Mouse (Mus musculus) gastrocnemius, postnatal 36 days (tissue): ENCODE data around the gene Pdlim4. TPM values are rescaled to one million over a fixed set of nuclear protein-coding genes. Genes with fewer than 3 reads are reported as not detected.
"Not testable (repeated sequence)": the region's sequence is repeated elsewhere in the genome, so short reads cannot be mapped to it uniquely, and the experiment has no call there.

Experiments used
- DNase-seq, 2 experiments: peaks; one replicate each; pipeline ENCODE4 v3.0.0; 2022
- intact Hi-C: fragments of 180-260 bp; cut with DNase I; formaldehyde crosslinking; loops from one replicate; pipeline ENCODE4 v1.15.1; 2025
- total RNA-seq, 2 experiments: library from RNA; stranded (reverse); gene quantifications; 2 replicates each; pipeline ENCODE4 v1.2.3; 2021

The Pdlim4 gene
- total RNA-seq, 2 experiments from 2014 or later = 6.5 TPM

DNA sequence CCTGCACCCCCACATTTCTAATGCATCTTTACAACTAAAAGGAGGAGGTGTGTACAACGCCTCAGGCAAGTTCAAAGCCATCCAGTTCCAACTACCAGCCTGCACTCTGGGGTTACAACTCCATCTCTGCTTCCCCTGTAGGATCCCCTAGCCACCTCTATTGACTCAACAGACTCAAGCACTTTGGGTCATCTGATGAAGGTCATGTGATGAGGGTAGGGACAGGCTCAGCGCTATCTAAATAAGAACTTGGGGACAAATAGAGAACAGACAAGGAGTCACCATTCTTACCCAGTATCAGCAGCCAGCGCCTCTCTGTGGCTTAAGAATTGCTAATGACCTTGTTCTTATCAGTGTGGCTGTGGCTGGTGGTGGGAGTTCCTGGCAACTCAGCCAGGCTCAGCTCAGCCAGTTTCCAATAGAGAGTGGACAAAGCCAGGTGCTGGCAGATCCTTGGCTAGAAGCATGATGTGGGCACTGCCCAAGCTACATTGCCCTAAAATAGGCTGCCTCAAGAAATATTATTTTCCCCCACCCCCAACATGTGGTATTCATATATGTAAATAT is 4.3 kb downstream of the Pdlim4 start:
- no peak for DNase-seq
- intact Hi-C loops = no loop called here

DNA sequence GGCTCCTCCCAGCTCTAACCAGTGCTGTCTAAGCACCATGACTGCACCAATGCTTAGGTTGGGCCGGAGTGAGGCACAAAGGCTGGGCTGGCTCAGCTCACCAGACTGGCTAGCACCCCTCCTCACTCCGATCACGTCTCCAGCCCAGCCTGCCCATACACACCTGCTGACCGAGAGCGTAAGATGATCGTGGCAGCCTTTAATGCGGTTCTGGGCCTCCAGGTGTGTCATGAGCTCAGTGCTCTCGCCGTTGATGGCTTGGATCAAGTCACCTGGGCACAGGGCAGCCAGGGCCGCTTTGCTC is 5.4 kb downstream of the Pdlim4 start:
- intact Hi-C loops = no loop called here
- no peak for DNase-seq

DNA sequence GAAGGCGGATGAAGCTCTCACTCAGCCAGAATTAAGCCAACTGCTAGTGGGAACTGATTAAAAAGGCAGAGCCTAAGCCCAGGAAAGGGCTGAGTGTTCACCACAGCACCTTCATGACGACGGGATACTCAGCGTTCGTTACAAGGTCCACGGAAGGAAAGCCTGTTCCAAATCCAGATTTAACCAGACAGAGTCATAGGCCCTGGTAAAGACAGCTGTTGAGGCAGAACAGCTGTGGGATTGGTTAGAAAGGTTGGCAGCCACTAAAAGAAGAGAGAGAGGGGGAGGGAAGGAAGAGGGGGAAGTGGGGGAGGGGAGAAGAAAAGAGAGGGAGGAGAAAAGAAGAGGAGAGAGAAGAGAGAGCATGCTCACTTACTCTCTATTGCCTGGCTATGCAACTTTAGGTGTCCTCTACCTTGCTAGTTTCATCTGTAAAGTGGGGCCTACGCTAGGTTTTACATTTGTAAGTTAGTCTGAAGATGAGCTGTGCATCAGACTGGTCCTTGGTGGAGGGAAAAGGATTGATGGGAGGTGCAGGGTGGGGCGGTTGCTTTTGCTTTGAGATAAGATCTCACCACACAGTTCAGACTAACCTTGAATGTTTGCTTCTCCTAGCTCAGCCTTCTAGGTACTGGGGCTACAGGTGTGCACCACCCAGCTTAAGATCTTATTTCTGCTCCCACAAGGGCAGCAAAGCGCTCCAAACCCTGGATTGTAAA is 5.9 kb downstream of the Pdlim4 start:
- intact Hi-C loops = no loop called here
- no peak for DNase-seq

DNA sequence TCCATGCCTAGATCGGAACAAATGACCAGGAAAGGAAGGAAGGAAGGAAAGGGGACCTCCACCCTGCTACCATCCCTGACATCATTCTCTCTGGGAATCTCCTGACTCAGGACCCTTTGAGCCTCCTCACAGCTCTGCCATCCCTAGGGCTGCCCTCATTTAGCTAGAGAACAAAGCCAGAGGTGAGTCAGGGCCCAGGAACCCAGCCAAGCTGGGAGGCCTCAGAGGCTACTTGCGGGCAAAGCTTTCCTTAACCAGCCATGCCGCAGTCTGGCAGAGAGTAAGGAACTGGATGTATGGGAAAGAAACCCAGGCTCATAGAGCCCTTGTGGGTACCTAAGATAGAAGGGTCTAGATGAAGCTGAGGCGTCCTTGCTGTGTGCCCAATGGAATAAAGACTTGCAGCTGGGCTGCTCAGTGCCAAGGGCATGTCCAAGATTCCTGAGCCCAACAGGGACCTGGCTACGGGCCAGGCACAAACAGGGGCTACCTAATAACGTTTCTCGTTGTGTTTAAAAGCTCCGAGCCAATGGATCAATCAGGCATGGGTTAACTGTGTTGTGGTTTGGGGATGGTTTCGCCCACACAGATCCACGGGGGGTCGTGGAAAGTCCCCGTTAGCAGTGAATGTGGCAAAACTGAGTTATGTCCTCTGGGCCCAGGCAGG is 6.6 kb downstream of the Pdlim4 start:
- no peak for DNase-seq
- intact Hi-C loops = no loop called here

DNA sequence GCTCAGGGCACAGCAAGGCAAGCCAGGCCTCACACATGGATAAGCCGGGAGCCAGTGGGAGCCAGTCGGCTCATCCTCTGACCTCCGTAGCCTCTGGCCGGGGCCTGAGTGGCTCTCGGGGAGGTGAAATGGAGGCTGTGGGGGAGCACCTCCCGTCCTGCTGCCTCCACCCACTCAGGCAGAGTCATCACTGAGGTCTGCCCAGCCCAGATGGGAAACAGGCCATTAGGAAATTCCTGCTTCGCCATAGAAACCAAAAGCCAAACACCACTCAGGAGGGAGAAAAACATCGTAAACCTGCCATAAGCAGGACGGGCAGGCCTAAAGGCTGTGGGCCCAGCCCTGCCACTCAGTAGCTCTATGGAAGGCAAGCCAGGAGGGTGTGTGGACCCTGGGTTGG is 8.5 kb downstream of the Pdlim4 start:
- peak; percentile 57 to 65 for DNase-seq
- intact Hi-C loops = no loop called here

DNA sequence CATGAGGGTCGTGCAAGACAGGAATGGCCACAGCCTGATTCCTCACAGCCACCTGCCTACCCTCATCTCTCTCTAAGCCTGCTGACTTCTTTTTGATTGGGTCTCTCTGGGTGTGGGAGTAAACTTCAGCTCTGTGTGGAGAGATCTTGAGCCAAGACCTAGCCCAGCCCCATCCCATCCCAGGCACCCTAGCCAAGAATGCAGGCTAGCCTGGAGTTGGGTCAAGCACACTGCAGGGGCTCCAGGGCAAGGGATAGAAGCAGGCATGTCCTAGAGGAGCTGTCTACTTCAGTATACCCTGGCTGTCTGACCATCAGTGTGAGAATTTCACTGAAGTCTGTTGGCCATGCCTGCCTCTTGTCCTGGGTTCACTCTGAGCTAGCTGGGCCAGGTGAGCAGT is 9.3 kb downstream of the Pdlim4 start:
- intact Hi-C loops = no loop called here

DNA sequence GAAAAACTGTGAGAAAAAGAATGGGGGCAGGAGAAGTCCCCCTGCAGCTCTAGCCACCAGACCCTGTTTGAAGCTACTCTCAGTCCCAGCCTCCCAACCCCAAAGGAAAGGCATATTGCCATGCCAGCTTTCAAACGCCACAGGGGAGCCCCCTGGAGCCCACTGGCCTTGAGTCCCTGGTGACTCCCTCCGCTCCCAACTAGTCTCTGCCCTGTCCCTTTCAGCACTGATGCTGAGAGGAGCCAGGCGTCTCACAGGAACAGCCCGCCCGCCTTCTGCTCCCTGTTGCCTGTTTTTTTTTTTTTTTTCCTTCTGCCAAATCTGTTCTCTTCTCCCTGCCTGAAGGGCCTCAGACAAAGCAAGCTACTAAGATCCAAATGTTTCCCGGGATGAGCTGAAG is 10.2 kb downstream of the Pdlim4 start:
- no peak for DNase-seq
- intact Hi-C loops = no loop called here

More for the DNA sequence above, 9.3 kb downstream of the Pdlim4 start:
- no peak for DNase-seq

DNA sequence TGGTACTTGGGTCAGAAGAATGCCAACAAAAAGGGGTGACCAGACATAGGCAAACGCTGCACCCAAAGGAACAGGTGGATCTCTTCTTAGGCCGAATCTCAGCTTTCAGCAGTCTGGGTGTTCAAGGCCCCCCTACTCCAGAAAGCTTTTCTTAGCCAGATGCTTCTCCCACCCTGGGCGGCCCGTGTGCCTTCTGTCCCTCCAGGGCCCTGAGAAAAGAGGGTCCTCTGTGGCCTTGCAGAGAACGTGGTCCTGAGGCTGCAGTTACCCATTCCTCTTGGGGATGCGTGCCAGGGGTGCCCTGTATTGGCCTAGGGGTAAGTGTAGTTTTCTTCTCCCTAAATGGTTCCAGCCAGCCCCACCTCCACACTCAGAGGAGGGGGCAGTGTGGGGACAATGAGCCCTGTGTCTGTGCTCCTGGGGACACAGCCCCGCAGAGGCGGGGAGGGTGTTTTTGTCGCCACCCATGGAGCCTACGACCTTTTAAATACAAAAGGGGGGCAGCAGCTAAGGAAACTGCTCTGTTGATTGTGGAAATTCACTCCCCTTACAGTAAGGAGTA is 10.7 kb downstream of the Pdlim4 start:
- intact Hi-C loops = no loop called here
- DNase-seq = no peak

DNA sequence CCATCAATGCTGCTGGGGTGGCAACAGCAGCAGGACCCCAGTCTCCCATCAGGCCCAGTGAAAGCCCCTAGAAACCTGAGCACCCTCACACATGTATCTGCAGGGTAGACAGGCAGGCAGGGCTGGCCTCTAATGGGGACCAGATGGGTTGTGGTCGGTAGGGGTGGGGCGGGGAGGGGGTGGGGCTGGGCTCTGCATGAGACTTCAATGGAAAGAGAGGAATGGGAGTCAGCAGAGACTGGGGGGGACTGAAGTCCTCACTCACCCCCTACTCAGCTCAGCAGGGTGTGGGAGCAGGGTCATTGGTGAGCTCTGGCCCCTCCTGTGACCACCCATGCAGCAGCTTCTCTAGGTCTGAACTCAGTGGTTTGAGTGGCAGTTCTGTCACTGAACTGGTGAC is 11.4 kb downstream of the Pdlim4 start:
- DNase-seq = no peak
- intact Hi-C loops = no loop called here

DNA sequence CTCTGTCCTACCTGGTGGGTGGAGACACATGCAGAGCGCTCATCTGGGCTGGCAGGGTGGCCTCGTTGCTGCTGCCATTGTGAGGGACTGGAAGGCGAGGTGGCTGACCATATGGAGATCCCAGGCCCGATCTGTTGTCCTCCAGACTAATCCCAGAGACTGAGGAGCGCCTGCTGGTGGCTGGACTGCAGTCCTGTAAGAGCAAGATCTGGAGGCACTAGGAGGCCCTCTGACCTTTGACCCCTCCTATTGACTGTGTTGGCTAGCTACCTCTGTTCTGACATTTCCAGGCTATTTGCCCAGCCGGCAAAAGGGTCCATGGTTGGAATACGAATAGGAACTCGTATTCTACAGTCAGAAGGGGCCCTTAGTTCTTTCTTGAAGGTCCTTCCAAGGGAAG is 12.7 kb downstream of the Pdlim4 start:
- no peak for DNase-seq
- intact Hi-C loops = no loop called here

DNA sequence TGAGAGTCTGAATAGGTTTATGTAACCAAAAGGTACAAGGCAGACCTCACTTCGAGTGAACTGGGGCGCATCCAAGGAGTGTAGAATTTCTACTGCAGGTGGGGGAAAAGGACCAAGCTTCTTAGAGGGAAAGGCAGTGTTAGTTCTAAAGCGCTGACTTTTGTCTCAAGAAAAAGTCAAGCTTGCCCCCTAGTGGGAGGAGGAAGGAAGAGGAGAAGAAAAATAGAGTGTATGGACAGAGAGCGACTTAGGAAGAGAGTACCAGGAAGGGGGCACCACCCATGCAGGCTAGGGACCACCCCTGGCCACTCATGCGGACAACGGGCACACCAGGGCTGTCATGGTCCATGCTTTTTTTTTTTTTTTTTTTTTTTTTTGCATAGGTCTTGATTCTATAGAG is 14.6 kb downstream of the Pdlim4 start:
- intact Hi-C loops = loop anchor here (1.0 to 5.0 kb wide), 3 partner anchors 33 to 122 kb away; no protein-coding TSS in a partner anchor

DNA sequence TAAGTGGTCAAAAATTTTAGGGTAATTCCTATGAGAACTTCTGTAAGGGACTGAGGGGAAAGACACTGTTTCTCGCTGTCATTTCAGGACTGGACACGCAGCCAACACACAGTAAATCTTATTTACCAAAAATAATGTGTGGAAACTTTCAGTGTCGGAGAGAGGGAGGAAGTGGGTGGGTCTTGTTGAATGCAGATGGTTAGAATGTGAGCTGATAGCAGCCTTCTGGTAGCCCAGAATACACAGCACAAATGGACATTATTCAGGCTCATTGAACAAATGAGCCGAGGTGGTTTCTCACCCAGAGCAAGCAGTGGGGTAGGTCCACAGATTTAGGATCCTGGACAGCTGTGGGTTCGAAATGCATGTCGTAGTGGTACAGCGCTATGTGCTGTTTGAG is 15.7 kb downstream of the Pdlim4 start:
- DNase-seq = no peak
- intact Hi-C loops = loop anchor here (5.0 kb wide), 2 partner anchors 34 to 121 kb away; no protein-coding TSS in a partner anchor

More for the DNA sequence above, 14.6 kb downstream of the Pdlim4 start:
- no peak for DNase-seq

DNA sequence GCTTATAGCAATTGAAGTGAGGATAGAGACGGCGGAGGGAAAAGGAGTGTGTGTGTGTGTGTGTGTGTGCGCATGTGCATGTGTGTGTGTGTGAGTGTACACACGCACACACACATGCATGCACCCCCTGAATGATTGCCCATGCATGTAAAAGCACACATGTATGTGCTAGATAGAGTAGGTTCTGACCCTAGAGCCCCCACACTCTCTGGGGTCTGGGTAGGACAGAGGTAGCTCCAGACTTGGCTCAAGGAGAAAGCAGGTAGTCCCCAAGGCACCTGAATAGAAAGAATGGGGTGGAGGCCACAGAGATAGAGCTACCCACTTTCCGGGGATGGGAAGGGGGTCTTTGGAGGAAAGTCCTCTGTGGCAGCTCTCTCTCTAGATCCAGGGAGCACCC is 16.7 kb downstream of the Pdlim4 start:
- intact Hi-C loops = loop anchor here (5.0 kb wide), 2 partner anchors 35 to 120 kb away; no protein-coding TSS in a partner anchor
- DNase-seq = no peak

DNA sequence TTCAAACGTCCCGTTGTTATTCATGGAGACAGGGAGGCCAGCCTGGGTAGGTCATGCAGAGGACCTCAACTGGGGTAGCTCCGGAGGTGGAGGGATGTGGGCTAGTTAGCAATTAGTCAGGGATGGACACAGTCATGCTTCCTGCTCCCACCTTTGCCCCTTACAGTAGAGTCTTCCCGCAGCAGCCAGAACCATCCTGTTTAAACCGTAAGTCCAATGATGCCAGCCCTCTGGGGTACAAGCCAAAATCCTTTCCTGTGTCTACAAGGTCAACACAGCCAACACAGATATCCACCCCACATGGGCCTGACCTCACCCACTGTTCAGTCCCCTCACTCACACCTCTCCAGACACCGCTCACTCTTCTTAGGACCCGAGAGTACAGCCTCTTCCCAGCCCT is 17.7 kb downstream of the Pdlim4 start:
- intact Hi-C loops = loop anchor here (5.0 kb wide), 2 partner anchors 36 to 119 kb away; no protein-coding TSS in a partner anchor
- no peak for DNase-seq

DNA sequence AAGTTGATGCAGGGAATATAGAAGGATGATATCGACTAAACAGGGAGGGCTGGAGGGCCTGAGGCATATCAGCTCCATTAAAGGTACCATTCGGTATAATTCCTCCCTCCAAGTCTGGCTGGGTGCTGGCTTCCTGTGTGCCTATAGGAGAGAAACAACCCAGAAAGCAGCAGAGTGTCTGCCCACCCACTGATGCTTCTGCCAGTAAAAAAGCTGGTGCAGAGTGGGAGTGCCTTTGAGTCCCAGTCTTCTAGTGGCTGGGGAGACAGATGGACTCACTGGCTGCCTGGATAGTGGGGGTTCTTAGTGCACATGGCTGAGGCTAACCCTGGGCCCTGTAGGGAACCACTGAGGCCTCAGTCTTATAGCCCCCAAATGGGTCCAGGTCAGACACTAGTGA is 18.6 kb downstream of the Pdlim4 start:
- intact Hi-C loops = loop anchor here (5.0 kb wide), 2 partner anchors 37 to 118 kb away; no protein-coding TSS in a partner anchor
- DNase-seq = no peak

DNA sequence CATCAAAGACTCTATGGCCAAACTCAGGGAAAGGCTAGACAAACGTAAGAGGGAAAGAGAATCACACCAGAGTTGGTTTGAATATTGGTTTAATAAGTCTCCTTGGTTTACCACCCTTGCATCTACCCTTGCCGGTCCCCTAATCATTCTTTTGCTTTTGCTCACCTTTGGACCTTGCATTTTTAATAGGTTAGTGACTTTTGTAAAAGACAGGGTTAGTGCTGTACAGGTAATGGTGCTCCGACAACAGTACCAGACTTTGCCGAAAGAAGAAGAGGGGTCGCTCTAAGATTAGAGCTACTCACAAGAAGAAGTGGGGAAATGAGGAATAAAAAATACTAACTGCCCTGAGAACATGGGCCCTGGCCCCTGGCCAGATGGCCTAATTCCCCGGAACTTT is 28.1 kb downstream of the Pdlim4 start:
- DNase-seq = no peak
- intact Hi-C loops = no loop called here

DNA sequence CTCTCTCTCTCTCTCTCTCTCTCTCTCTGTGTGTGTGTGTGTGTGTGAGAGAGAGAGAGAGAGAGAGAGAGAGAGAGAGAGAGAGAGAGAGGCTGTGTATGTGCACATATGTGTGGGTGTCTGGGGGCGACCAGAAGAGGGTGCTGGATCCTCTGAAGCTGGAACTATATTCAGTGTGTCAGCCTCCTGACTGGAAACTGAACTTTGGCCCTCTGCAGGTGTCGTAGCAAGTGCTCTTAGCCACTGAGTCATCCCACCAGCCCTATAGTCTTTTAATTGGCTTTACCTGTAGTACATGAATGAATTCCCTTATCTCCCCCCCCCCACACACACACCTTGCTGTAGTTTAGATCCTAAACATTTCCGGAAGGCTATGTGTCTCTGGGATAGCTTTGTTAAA is 35.9 kb downstream of the Pdlim4 start:
- DNase-seq, intact Hi-C loops: not testable (repeated sequence)

DNA sequence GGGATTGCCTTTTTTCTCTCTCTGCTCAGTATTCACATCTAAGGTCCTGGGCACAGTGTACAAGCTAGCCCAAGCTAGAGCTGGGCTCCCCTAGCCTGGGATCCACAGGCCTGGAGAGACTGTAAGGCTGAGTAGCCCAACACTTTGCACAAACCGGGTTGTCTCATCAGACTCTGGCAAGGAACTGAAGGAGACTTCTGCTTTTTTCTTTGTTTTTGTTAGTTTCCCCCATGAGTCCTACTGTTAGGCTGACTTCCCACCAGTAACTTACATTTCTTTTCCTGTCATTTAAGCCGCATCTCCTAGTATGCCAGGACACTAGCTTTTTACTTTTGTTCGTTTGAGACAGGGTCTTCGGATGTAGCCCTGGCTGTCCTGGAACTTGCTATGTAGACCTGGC is 39.8 kb downstream of the Pdlim4 start:
- DNase-seq = no peak
- intact Hi-C loops = no loop called here

DNA sequence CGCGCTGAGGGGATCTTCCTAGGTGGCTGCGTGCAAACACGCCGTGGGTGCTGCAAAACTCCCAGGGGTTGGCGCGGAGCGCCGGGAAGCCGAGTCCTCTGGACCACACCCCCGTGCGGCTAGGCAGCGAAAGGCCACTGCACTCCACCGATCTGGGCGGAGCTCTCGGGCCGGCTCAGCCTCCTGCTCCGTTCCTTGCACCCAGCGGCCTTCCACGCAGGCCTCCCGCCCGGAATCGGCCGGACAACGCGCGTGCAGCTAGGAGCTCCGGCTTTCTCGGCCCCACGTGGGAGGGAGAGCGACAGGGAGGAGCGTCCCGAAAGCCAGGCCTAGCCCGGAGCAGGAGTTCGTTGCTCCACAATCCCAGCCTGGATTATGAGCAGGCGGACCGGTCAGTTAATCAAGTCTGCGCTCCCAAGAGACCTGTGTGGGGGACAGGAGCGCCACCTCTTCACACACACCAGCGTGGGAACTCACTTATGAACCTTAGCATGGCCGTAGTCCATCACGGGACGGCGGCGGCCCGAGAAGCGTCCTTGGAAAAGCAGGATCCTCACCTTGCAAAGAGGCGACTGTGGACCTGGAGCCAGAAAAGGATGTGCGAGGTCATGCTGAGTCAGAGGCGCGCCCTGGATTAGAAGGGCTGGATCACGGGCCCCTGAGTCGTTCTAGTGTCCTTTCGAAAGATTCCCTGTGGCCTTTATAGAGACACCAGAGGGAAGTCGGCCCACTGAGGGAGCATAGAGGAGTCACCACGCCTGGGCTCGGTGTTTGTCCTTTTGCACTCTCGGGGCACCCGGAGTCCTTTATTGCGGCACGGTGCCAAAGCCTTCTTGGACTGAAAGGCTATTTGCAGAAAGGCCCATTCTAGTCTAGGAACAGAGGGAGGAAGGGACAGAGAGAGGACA is 40.5 kb downstream of the Pdlim4 start, which contains the start of gene Slc22a4:
Gene Slc22a4 (minus strand): TSS at position 47 of the 908 bp plus-strand sequence.
- intact Hi-C loops = no loop called here
- peak; percentile 79 for DNase-seq
